Mouse (Mus musculus): ENCODE data around the gene Tubb2a. TPM values are rescaled to one million over a fixed set of nuclear protein-coding genes. Genes with fewer than 3 reads are reported as not detected.

Gene Tubb2a
- total and polyA plus RNA-seq, 3 experiments = 38.8 to 55.9 TPM; not detected in 1

GRCm38 (mm10) chr13:34095542-34096435, 18.0 kb upstream of the Tubb2a start:
- DNase-seq (ENCODE audit: low read depth, low spot score) = peak; percentile 34
- Histone ChIP-seq H3K79me2 (ENCODE audit: control insufficient read depth, insufficient read depth, low read length, poor library complexity) (no peaks in the 10 kb centered on the region), H3K36me3 (ENCODE audit: control insufficient read depth in 1 of 2, insufficient read depth in 2 of 2, low read length in 2 of 2) (peaks cover 0 to 23% of the 10 kb centered on the region in 2 experiments; a peak in 2 of 4 replicates), H3K9me3 (replicated peaks; ENCODE audit: insufficient read depth, low read length) (no peaks in the 10 kb centered on the region), H3K27ac (ENCODE audit: control insufficient read depth, low read depth, low read length) (no peak overlapping the region), H3K4me1 (ENCODE audit: control insufficient read depth in 1 of 2, insufficient read depth in 2 of 2, low read length in 2 of 2) (peaks cover 10 to 15% of the 10 kb centered on the region in 2 experiments), H3K4me3 (ENCODE audit: control insufficient read depth in 1 of 2, insufficient read depth in 1 of 2, low read depth in 2 of 2, low read length in 2 of 2) (no peak overlapping the region), H3K9ac (ENCODE audit: control insufficient read depth, low read depth, low read length, poor library complexity, severe bottlenecking) (no peak overlapping the region), H3K27me3 (ENCODE audit: control insufficient read depth in 1 of 2, insufficient read depth in 2 of 2, low read length in 2 of 2) (no peaks in the 10 kb centered on the region)
- TF ChIP-seq TCF12 (IDR thresholded peaks at IDR 0.05; ENCODE audit: low read depth, low read length) = peak; percentile 43; the same call in 1 of the 2 replicates
- peak; percentile 54 for TF ChIP-seq GATA1 (IDR thresholded peaks at IDR 0.05; ENCODE audit: low read depth, low read length)
- TF ChIP-seq USF2 (IDR thresholded peaks at IDR 0.05; ENCODE audit: borderline replicate concordance in 1 of 2, insufficient read depth in 1 of 2, low read depth in 1 of 2, low read length in 2 of 2) = no peak
- TF ChIP-seq POLR2AphosphoS2 (IDR thresholded peaks at IDR 0.05; ENCODE audit: low read length) = no peak
- TF ChIP-seq CHD1 (IDR thresholded peaks at IDR 0.05; ENCODE audit: low read depth, low read length) = no peak
- no peak for TF ChIP-seq CTCF (IDR thresholded peaks at IDR 0.05 in 2 of 3, conservative IDR thresholded peaks at IDR 0.05 in 1 of 3; ENCODE audit: control insufficient read depth in 1 of 3, insufficient read depth in 1 of 3, low read depth in 2 of 3, low read length in 3 of 3, poor library complexity in 1 of 3, severe bottlenecking in 1 of 3)
- peak; percentile 50 to 60; a peak in 3 of 4 replicates for TF ChIP-seq EP300 (IDR thresholded peaks at IDR 0.05; ENCODE audit: low read depth in 1 of 2, low read length in 2 of 2)
- TF ChIP-seq KAT2A (conservative IDR thresholded peaks at IDR 0.05; ENCODE audit: low read depth, low read length) = no peak
- no peak for TF ChIP-seq POLR2A (IDR thresholded peaks at IDR 0.05; ENCODE audit: control insufficient read depth in 1 of 2, insufficient read depth in 1 of 2, low read depth in 1 of 2, low read length in 2 of 2, poor library complexity in 1 of 2)
- 0 out of 2 replicates have a peak, but pooled peaks have one; percentile 17 for TF ChIP-seq SIN3A (IDR thresholded peaks at IDR 0.05; ENCODE audit: low read length)
- no peak for TF ChIP-seq E2F4 (IDR thresholded peaks at IDR 0.05; ENCODE audit: borderline replicate concordance, low read depth, low read length)
- no peak for TF ChIP-seq MYB (IDR thresholded peaks at IDR 0.05; ENCODE audit: low read depth, low read length)
- TF ChIP-seq ETS1 (IDR thresholded peaks at IDR 0.05; ENCODE audit: low read depth, low read length) = peak; percentile 67
- no peak for TF ChIP-seq USF1 (IDR thresholded peaks at IDR 0.05; ENCODE audit: low read depth, low read length)

GRCm38 (mm10) chr13:34089358-34089757, 11.6 kb upstream of the Tubb2a start:
- no peak overlapping the region for H3K27ac ChIP-seq (ENCODE audit: control insufficient read depth, low read depth, low read length)
- H3K9ac ChIP-seq (ENCODE audit: control insufficient read depth, low read depth, low read length, poor library complexity, severe bottlenecking) = peak overlapping the region; percentile 15; the same call in 1 of the 2 replicates
- peak overlapping the region; percentile 18 to 54; a peak in 3 of 4 replicates for H3K4me3 ChIP-seq (ENCODE audit: control insufficient read depth in 1 of 2, insufficient read depth in 1 of 2, low read depth in 2 of 2, low read length in 2 of 2)
- no peaks in the 10 kb centered on the region for H3K9me3 ChIP-seq (replicated peaks; ENCODE audit: insufficient read depth, low read length)
- DNase-seq (ENCODE audit: low read depth, low spot score) = no peak
- TF ChIP-seq MYB (IDR thresholded peaks at IDR 0.05; ENCODE audit: low read depth, low read length) (no peak), E2F4 (IDR thresholded peaks at IDR 0.05; ENCODE audit: borderline replicate concordance, low read depth, low read length) (no peak), TAL1 (IDR thresholded peaks at IDR 0.05; ENCODE audit: low read length) (no peak), GATA1 (IDR thresholded peaks at IDR 0.05; ENCODE audit: low read depth, low read length) (no peak), GABPA (IDR thresholded peaks at IDR 0.05; ENCODE audit: low read depth, low read length) (no peak), ZKSCAN1 (IDR thresholded peaks at IDR 0.05; ENCODE audit: low read depth, low read length) (no peak), BHLHE40 (IDR thresholded peaks at IDR 0.05; ENCODE audit: borderline replicate concordance, low read depth, low read length) (no peak), HCFC1 (IDR thresholded peaks at IDR 0.05; ENCODE audit: low read depth, low read length) (no peak), UBTF (IDR thresholded peaks at IDR 0.05; ENCODE audit: borderline replicate concordance, insufficient read depth, low read depth, low read length) (no peak), JUND (IDR thresholded peaks at IDR 0.05; ENCODE audit: low read depth, low read length) (no peak), SIN3A (IDR thresholded peaks at IDR 0.05; ENCODE audit: low read length) (no peak), MEF2A (IDR thresholded peaks at IDR 0.05; ENCODE audit: extremely low read depth, insufficient replicate concordance, low read depth, low read length, poor library complexity, severe bottlenecking) (no peak), SMC3 (IDR thresholded peaks at IDR 0.05; ENCODE audit: low read depth, low read length) (no peak), CHD1 (IDR thresholded peaks at IDR 0.05; ENCODE audit: low read depth, low read length) (no peak), NELFE (IDR thresholded peaks at IDR 0.05; ENCODE audit: low read depth, low read length) (no peak)
- no peaks in the 10 kb centered on the region for H3K79me2 ChIP-seq (ENCODE audit: control insufficient read depth, insufficient read depth, low read length, poor library complexity)
- H3K27me3 ChIP-seq (ENCODE audit: control insufficient read depth in 1 of 2, insufficient read depth in 2 of 2, low read length in 2 of 2) = no peaks in the 10 kb centered on the region
- peaks cover 0 to 7% of the 10 kb centered on the region in 2 experiments; a peak in 2 of 4 replicates for H3K36me3 ChIP-seq (ENCODE audit: control insufficient read depth in 1 of 2, insufficient read depth in 2 of 2, low read length in 2 of 2)
- peaks cover 4 to 17% of the 10 kb centered on the region in 2 experiments for H3K4me1 ChIP-seq (ENCODE audit: control insufficient read depth in 1 of 2, insufficient read depth in 2 of 2, low read length in 2 of 2)
